Comparison of ENCODE assay signal across 8 mouse cellular contexts in genomic region chr5:104374308-104374660, GRCm38 (mm10). TPM values are rescaled to one million over a fixed set of nuclear protein-coding genes. Genes with fewer than 3 reads are reported as not detected.
A peak's percentile ranks its signal among the peaks of the same experiment; 100 is the strongest.
DNase-seq lines count a peak whose midpoint lies in the region; ATAC-seq and TF ChIP-seq lines count a peak whose summit lies in the region.

No protein-coding gene starts in this region.

- no peak for TF ChIP-seq CTCF in midbrain, postnatal 0 days (IDR thresholded peaks at IDR 0.05)

- ATAC-seq in midbrain, postnatal 0 days (ENCODE audit: low FRiP score): no peak
- ATAC-seq in midbrain, embryonic 13.5 days: no peak
- ATAC-seq in kidney, embryonic 14.5 days (ENCODE audit: low FRiP score, low TSS enrichment): peak; percentile 90
- no peak for ATAC-seq in forebrain, embryonic 13.5 days

- no peaks in the 10 kb centered on the region for H3K9me3 ChIP-seq in midbrain, postnatal 0 days (ENCODE audit: low read length)
- no peaks in the 10 kb centered on the region for H3K9me3 ChIP-seq in midbrain, embryonic 13.5 days
- no peaks in the 10 kb centered on the region for H3K9me3 ChIP-seq in kidney, embryonic 14.5 days (ENCODE audit: control insufficient read depth, low read length)
- H3K9me3 ChIP-seq in forebrain, embryonic 13.5 days (replicated peaks): no peaks in the 10 kb centered on the region

- no peaks in the 10 kb centered on the region for H3K36me3 ChIP-seq in midbrain, postnatal 0 days (ENCODE audit: insufficient read depth, low read length)
- H3K36me3 ChIP-seq in midbrain, embryonic 13.5 days: no peaks in the 10 kb centered on the region
- H3K36me3 ChIP-seq in kidney, embryonic 14.5 days (ENCODE audit: control insufficient read depth, insufficient read depth, low read length): no peaks in the 10 kb centered on the region
- H3K36me3 ChIP-seq in forebrain, embryonic 13.5 days (ENCODE audit: poor library complexity, severe bottlenecking): no peaks in the 10 kb centered on the region

- H3K4me2 ChIP-seq in midbrain, postnatal 0 days (ENCODE audit: low read depth, low read length, poor library complexity, severe bottlenecking): no peak overlapping the region
- H3K4me2 ChIP-seq in midbrain, embryonic 13.5 days (replicated peaks): no peak overlapping the region
- no peak overlapping the region for H3K4me2 ChIP-seq in kidney, embryonic 14.5 days (replicated peaks; ENCODE audit: low read depth, low read length)
- no peak overlapping the region for H3K4me2 ChIP-seq in forebrain, embryonic 13.5 days

- peak; percentile 20 for DNase-seq in midbrain, postnatal 0 days (ENCODE audit: low spot score)
- DNase-seq in gastrocnemius, adult 18-20 months (ENCODE audit: low spot score): peak; percentile 38
- peak; percentile 80 for DNase-seq in lung, postnatal 10 days
- no peak for DNase-seq in thymus, adult 18-20 months
- no peak for DNase-seq in B cell, adult 2 months

- H3K27ac ChIP-seq in midbrain, postnatal 0 days (ENCODE audit: low read depth, low read length): no peak overlapping the region
- no peak overlapping the region for H3K27ac ChIP-seq in midbrain, embryonic 13.5 days
- no peak overlapping the region for H3K27ac ChIP-seq in kidney, embryonic 14.5 days (ENCODE audit: low read depth, low read length)
- no peak overlapping the region for H3K27ac ChIP-seq in forebrain, embryonic 13.5 days

- no peak overlapping the region for H3K9ac ChIP-seq in midbrain, postnatal 0 days (replicated peaks; ENCODE audit: low read length, poor library complexity, severe bottlenecking)
- H3K9ac ChIP-seq in midbrain, embryonic 13.5 days (replicated peaks): no peak overlapping the region
- no peak overlapping the region for H3K9ac ChIP-seq in kidney, embryonic 14.5 days (ENCODE audit: low read depth, low read length)
- H3K9ac ChIP-seq in forebrain, embryonic 13.5 days: no peak overlapping the region

- no peaks in the 10 kb centered on the region for H3K4me1 ChIP-seq in midbrain, postnatal 0 days (ENCODE audit: insufficient read depth, low read length)
- H3K4me1 ChIP-seq in midbrain, embryonic 13.5 days (replicated peaks): no peaks in the 10 kb centered on the region
- H3K4me1 ChIP-seq in kidney, embryonic 14.5 days (ENCODE audit: control insufficient read depth, insufficient read depth, low read length): 0 out of 2 replicates have a peak, but pooled peaks cover 17% of the 10 kb centered on the region
- peaks cover 9% of the 10 kb centered on the region for H3K4me1 ChIP-seq in forebrain, embryonic 13.5 days

- WGBS in midbrain, postnatal 0 days: 77% methylated on average over 6 of the region's 6 CpGs
- WGBS in midbrain, embryonic 13.5 days: 82% methylated on average over 6 of the region's 6 CpGs
- WGBS in kidney, embryonic 14.5 days: 4% methylated on average over 6 of the region's 6 CpGs
- 80% methylated on average over 6 of the region's 6 CpGs for WGBS in forebrain, embryonic 13.5 days

- no peaks in the 10 kb centered on the region for H3K27me3 ChIP-seq in midbrain, postnatal 0 days (ENCODE audit: insufficient read depth, low read length)
- no peaks in the 10 kb centered on the region for H3K27me3 ChIP-seq in midbrain, embryonic 13.5 days
- H3K27me3 ChIP-seq in kidney, embryonic 14.5 days (ENCODE audit: control insufficient read depth, insufficient read depth, low read length): no peaks in the 10 kb centered on the region
- H3K27me3 ChIP-seq in forebrain, embryonic 13.5 days: no peaks in the 10 kb centered on the region

- no peak overlapping the region for H3K4me3 ChIP-seq in midbrain, postnatal 0 days (ENCODE audit: low read depth, low read length)
- no peak overlapping the region for H3K4me3 ChIP-seq in midbrain, embryonic 13.5 days (replicated peaks)
- H3K4me3 ChIP-seq in kidney, embryonic 14.5 days (ENCODE audit: low read length): no peak overlapping the region
- H3K4me3 ChIP-seq in forebrain, embryonic 13.5 days: no peak overlapping the region

RNA-seq across cellular contexts. Expression of gene Mepe, which starts 49.2 kb away (rescaled TPM):
- total RNA-seq in midbrain, postnatal 0 days (2014; rRNA removed): not detected in 2 replicates
- polyA plus RNA-seq in midbrain, postnatal 0 days (2015; fragmentation: Nextera tagmentation; extraction: Ambion mirVana): not detected in 2 replicates
- polyA plus RNA-seq in midbrain, embryonic 13.5 days (2015; fragmentation: Nextera tagmentation; extraction: Ambion mirVana): not detected in 2 replicates
- total RNA-seq in gastrocnemius, adult 18-20 months (2021): not detected
- not detected in 2 replicates for polyA plus RNA-seq in kidney, embryonic 14.5 days (2014; fragmentation: Nextera tagmentation; extraction: Ambion mirVana)
- not detected in 2 replicates for polyA plus RNA-seq in forebrain, embryonic 13.5 days (2015; fragmentation: Nextera tagmentation; extraction: Ambion mirVana)

Comparison
In these comparisons a context has a peak if more than half of its experiments do, and no peak if none do; other contexts are left out.
1. DNase-seq: peak in midbrain, postnatal 0 days (single experiment), gastrocnemius, adult 18-20 months (single experiment) and lung, postnatal 10 days (single experiment); none in thymus, adult 18-20 months (0 of 2) and B cell, adult 2 months (0 of 2).